Mouse (Mus musculus): ENCODE data around the gene Gnai3. TPM values are rescaled to one million over a fixed set of nuclear protein-coding genes. Genes with fewer than 3 reads are reported as not detected.
A peak's percentile ranks its signal among the peaks of the same experiment; 100 is the strongest.

Gnai3 gene
- polyA plus RNA-seq, 1 experiment: 31.0 TPM

GRCm38 (mm10) chr3:108154656-108155055, 8.7 kb upstream of the Gnai3 start, which contains the start of gene Gpr61:
Gene Gpr61, minus strand, starts transcription at chr3:108154882.
- no peaks in the 10 kb centered on the region for H3K4me1 ChIP-seq (ENCODE audit: control insufficient read depth, insufficient read depth, low read length)
- TF ChIP-seq CTCF (conservative IDR thresholded peaks at IDR 0.05; ENCODE audit: insufficient read depth, insufficient read length, low read depth, low read length): no peak
- no peak for TF ChIP-seq POLR2A (IDR thresholded peaks at IDR 0.05; ENCODE audit: low read depth, low read length)
- H3K27ac ChIP-seq (ENCODE audit: insufficient read depth, low read depth, low read length): no peak within 1 kb of the TSS
- H3K4me3 ChIP-seq (ENCODE audit: insufficient read depth, low read depth, low read length): no peak within 1 kb of the TSS
- H3K27me3 ChIP-seq (replicated peaks; ENCODE audit: control insufficient read depth, insufficient read depth, low read length): no peaks in the 10 kb centered on the region
- H3K36me3 ChIP-seq (ENCODE audit: control insufficient read depth, insufficient read depth, low read length): no peaks in the 10 kb centered on the region
- WGBS: 45% methylated on average over 4 of the region's 4 CpGs
- DNase-seq: no peak

- Histone ChIP-seq H3K27me3 (replicated peaks; ENCODE audit: control insufficient read depth, insufficient read depth, low read length) (no peaks in the 10 kb centered on the region), H3K4me3 (ENCODE audit: insufficient read depth, low read depth, low read length) (no peak overlapping the region), H3K4me1 (ENCODE audit: control insufficient read depth, insufficient read depth, low read length) (peaks cover 3% of the 10 kb centered on the region; the same call in 1 of the 2 replicates), H3K27ac (ENCODE audit: insufficient read depth, low read depth, low read length) (no peak overlapping the region), H3K36me3 (ENCODE audit: control insufficient read depth, insufficient read depth, low read length) (no peaks in the 10 kb centered on the region)
- DNase-seq: no peak
- WGBS: 85% methylated on average over 3 of the region's 3 CpGs
- TF ChIP-seq POLR2A (IDR thresholded peaks at IDR 0.05; ENCODE audit: low read depth, low read length) (no peak), CTCF (conservative IDR thresholded peaks at IDR 0.05; ENCODE audit: insufficient read depth, insufficient read length, low read depth, low read length) (no peak)
Measured at GRCm38 (mm10) chr3:108152290-108152689, 6.3 kb upstream of the Gnai3 start.

GRCm38 (mm10) chr3:108147386-108148235, 1.7 kb upstream of the Gnai3 start:
- 45% methylated on average over 11 of the region's 11 CpGs for WGBS
- Histone ChIP-seq H3K36me3 (ENCODE audit: control insufficient read depth, insufficient read depth, low read length) (no peaks in the 10 kb centered on the region; the same call in 1 of the 2 replicates), H3K4me1 (ENCODE audit: control insufficient read depth, insufficient read depth, low read length) (peaks cover 6% of the 10 kb centered on the region; the same call in 1 of the 2 replicates), H3K4me3 (ENCODE audit: insufficient read depth, low read depth, low read length) (no peak overlapping the region), H3K27me3 (replicated peaks; ENCODE audit: control insufficient read depth, insufficient read depth, low read length) (no peaks in the 10 kb centered on the region), H3K27ac (ENCODE audit: insufficient read depth, low read depth, low read length) (peak overlapping the region; percentile 39)
- peak; percentile 94 for DNase-seq
- TF ChIP-seq POLR2A (IDR thresholded peaks at IDR 0.05; ENCODE audit: low read depth, low read length): no peak
- peak; percentile 95 for TF ChIP-seq CTCF (conservative IDR thresholded peaks at IDR 0.05; ENCODE audit: insufficient read depth, insufficient read length, low read depth, low read length)

- no peak for DNase-seq
- Histone ChIP-seq H3K4me3 (ENCODE audit: insufficient read depth, low read depth, low read length) (peak overlapping the region; percentile 91), H3K27ac (ENCODE audit: insufficient read depth, low read depth, low read length) (no peak overlapping the region), H3K4me1 (ENCODE audit: control insufficient read depth, insufficient read depth, low read length) (peaks cover 6% of the 10 kb centered on the region; the same call in 1 of the 2 replicates), H3K27me3 (replicated peaks; ENCODE audit: control insufficient read depth, insufficient read depth, low read length) (no peaks in the 10 kb centered on the region), H3K36me3 (ENCODE audit: control insufficient read depth, insufficient read depth, low read length) (no peaks in the 10 kb centered on the region; the same call in 1 of the 2 replicates)
- TF ChIP-seq CTCF (conservative IDR thresholded peaks at IDR 0.05; ENCODE audit: insufficient read depth, insufficient read length, low read depth, low read length) (no peak), POLR2A (IDR thresholded peaks at IDR 0.05; ENCODE audit: low read depth, low read length) (no peak)
- WGBS: 43% methylated on average over 5 of the region's 5 CpGs
Measured at GRCm38 (mm10) chr3:108146671-108147070, 725 bp upstream of the Gnai3 start.

GRCm38 (mm10) chr3:108140786-108141185, 5.2 kb downstream of the Gnai3 start:
- no peak for DNase-seq
- H3K36me3 ChIP-seq (ENCODE audit: control insufficient read depth, insufficient read depth, low read length): no peaks in the 10 kb centered on the region; the same call in 1 of the 2 replicates
- 59% methylated on average over 4 of the region's 4 CpGs for WGBS
- H3K27me3 ChIP-seq (replicated peaks; ENCODE audit: control insufficient read depth, insufficient read depth, low read length): no peaks in the 10 kb centered on the region
- no peaks in the 10 kb centered on the region; the same call in 1 of the 2 replicates for H3K4me1 ChIP-seq (ENCODE audit: control insufficient read depth, insufficient read depth, low read length)
- H3K4me3 ChIP-seq (ENCODE audit: insufficient read depth, low read depth, low read length): no peak overlapping the region
- H3K27ac ChIP-seq (ENCODE audit: insufficient read depth, low read depth, low read length): no peak overlapping the region
- TF ChIP-seq POLR2A (IDR thresholded peaks at IDR 0.05; ENCODE audit: low read depth, low read length) (no peak), CTCF (conservative IDR thresholded peaks at IDR 0.05; ENCODE audit: insufficient read depth, insufficient read length, low read depth, low read length) (no peak)

- no peak for DNase-seq
- H3K36me3 ChIP-seq (ENCODE audit: control insufficient read depth, insufficient read depth, low read length): no peaks in the 10 kb centered on the region; the same call in 1 of the 2 replicates
- no peak overlapping the region for H3K27ac ChIP-seq (ENCODE audit: insufficient read depth, low read depth, low read length)
- WGBS: 45% methylated on average over 1 of the region's 1 CpGs
- H3K4me3 ChIP-seq (ENCODE audit: insufficient read depth, low read depth, low read length): no peak overlapping the region
- H3K27me3 ChIP-seq (replicated peaks; ENCODE audit: control insufficient read depth, insufficient read depth, low read length): no peaks in the 10 kb centered on the region
- TF ChIP-seq POLR2A (IDR thresholded peaks at IDR 0.05; ENCODE audit: low read depth, low read length) (no peak), CTCF (conservative IDR thresholded peaks at IDR 0.05; ENCODE audit: insufficient read depth, insufficient read length, low read depth, low read length) (no peak)
- H3K4me1 ChIP-seq (ENCODE audit: control insufficient read depth, insufficient read depth, low read length): no peaks in the 10 kb centered on the region; the same call in 1 of the 2 replicates
Measured at GRCm38 (mm10) chr3:108139113-108139512, 6.8 kb downstream of the Gnai3 start.

- H3K27me3 ChIP-seq (replicated peaks; ENCODE audit: control insufficient read depth, insufficient read depth, low read length): no peaks in the 10 kb centered on the region
- TF ChIP-seq CTCF (conservative IDR thresholded peaks at IDR 0.05; ENCODE audit: insufficient read depth, insufficient read length, low read depth, low read length) (no peak), POLR2A (IDR thresholded peaks at IDR 0.05; ENCODE audit: low read depth, low read length) (no peak)
- H3K36me3 ChIP-seq (ENCODE audit: control insufficient read depth, insufficient read depth, low read length): no peaks in the 10 kb centered on the region
- no peak for DNase-seq
- H3K4me3 ChIP-seq (ENCODE audit: insufficient read depth, low read depth, low read length): no peak overlapping the region
- H3K4me1 ChIP-seq (ENCODE audit: control insufficient read depth, insufficient read depth, low read length): peaks cover 11% of the 10 kb centered on the region
- no peak overlapping the region for H3K27ac ChIP-seq (ENCODE audit: insufficient read depth, low read depth, low read length)
- 64% methylated on average over 11 of the region's 11 CpGs for WGBS
Measured at GRCm38 (mm10) chr3:108134701-108135100, 11.2 kb downstream of the Gnai3 start.

Data from kidney, adult 2 months (tissue).